Mouse (Mus musculus) hindbrain, embryonic 10.5 days (tissue): Measurements from ENCODE around the gene Akt3. TPM values are rescaled to one million over a fixed set of nuclear protein-coding genes. Genes with fewer than 3 reads are reported as not detected.
A peak's percentile ranks its signal among the peaks of the same experiment; 100 is the strongest.

ENCODE experiments used
- DNase-seq: peaks from one replicate; pipeline ENCODE4 v3.0.0-alpha.2; 2017; ENCODE audit warnings: low spot score
- H3K27ac ChIP-seq: fragments of 300-500 bp; sonication (generic); 2 replicates; pipeline ENCODE4 v1.5.1; 2016; ENCODE audit warnings: mild to moderate bottlenecking, moderate library complexity
- H3K27me3 ChIP-seq: fragments of 300-500 bp; sonication (generic); 2 replicates; pipeline ENCODE4 v1.6.1; 2016; ENCODE audit warnings: mild to moderate bottlenecking; ENCODE audit not compliant: poor library complexity, insufficient read depth, severe bottlenecking
- H3K36me3 ChIP-seq: fragments of 300-500 bp; sonication (generic); 2 replicates; pipeline ENCODE4 v1.6.1; 2016; ENCODE audit warnings: mild to moderate bottlenecking, moderate library complexity
- H3K4me1 ChIP-seq: fragments of 300-500 bp; sonication (generic); replicated peaks from 2 replicates; pipeline ENCODE4 v1.6.1; 2016; ENCODE audit warnings: mild to moderate bottlenecking
- H3K4me3 ChIP-seq: fragments of 300-500 bp; sonication (generic); 2 replicates; pipeline ENCODE4 v1.5.1; 2016; ENCODE audit warnings: mild to moderate bottlenecking, moderate library complexity
- H3K9me3 ChIP-seq: fragments of 300-500 bp; sonication (generic); 2 replicates; pipeline ENCODE4 v1.6.1; 2016; ENCODE audit warnings: mild to moderate bottlenecking, moderate library complexity
- WGBS: fragments of 180-500 bp; shearing (Covaris S2); methylation state at CpG from one replicate; pipeline ENCODE4 v1.1.7; 2016; 5-methylcytosine and 5-hydroxymethylcytosine counted together
- polyA plus RNA-seq: library from polyadenylated mRNA; unstranded; fragments of >200 nt; fragmentation: Nextera tagmentation; extraction: Ambion mirVana; gene quantifications from 2 replicates; pipeline ENCODE4 v1.2.1, GENCODE M21; 2016

The Akt3 gene
- polyA plus RNA-seq, 1 experiment from 2014 or later = 19.3 TPM

GRCm38 (mm10) chr1:176986275-176986674 is 271.7 kb downstream of the Akt3 start:
- no peak for DNase-seq
- WGBS = 62% methylated on average over 6 of the region's 6 CpGs
- H3K36me3 ChIP-seq = no peaks in the 10 kb centered on the region
- H3K4me3 ChIP-seq = no peak overlapping the region
- H3K27me3 ChIP-seq = no peaks in the 10 kb centered on the region
- H3K4me1 ChIP-seq = peaks cover 64% of the 10 kb centered on the region
- peak overlapping the region; percentile 50; the same call in 1 of the 2 replicates for H3K27ac ChIP-seq
- no peaks in the 10 kb centered on the region for H3K9me3 ChIP-seq

- Histone ChIP-seq H3K9me3 (no peaks in the 10 kb centered on the region), H3K4me3 (no peak overlapping the region), H3K36me3 (no peaks in the 10 kb centered on the region), H3K27ac (peak overlapping the region; percentile 71; the same call in 1 of the 2 replicates), H3K4me1 (peaks cover 58% of the 10 kb centered on the region), H3K27me3 (no peaks in the 10 kb centered on the region)
- WGBS = 72% methylated on average over 6 of the region's 6 CpGs
- no peak for DNase-seq
Measured at GRCm38 (mm10) chr1:176985691-176986090, 272.3 kb downstream of the Akt3 start.

GRCm38 (mm10) chr1:176982671-176983070 is 275.3 kb downstream of the Akt3 start:
- no peaks in the 10 kb centered on the region for H3K9me3 ChIP-seq
- no peaks in the 10 kb centered on the region for H3K27me3 ChIP-seq
- H3K4me3 ChIP-seq = no peak overlapping the region
- H3K27ac ChIP-seq = no peak overlapping the region
- no peaks in the 10 kb centered on the region for H3K36me3 ChIP-seq
- 95% methylated on average over 8 of the region's 8 CpGs for WGBS
- DNase-seq = no peak
- H3K4me1 ChIP-seq = peaks cover 38% of the 10 kb centered on the region

- DNase-seq = no peak
- Histone ChIP-seq H3K36me3 (no peaks in the 10 kb centered on the region), H3K9me3 (no peaks in the 10 kb centered on the region), H3K27ac (no peak overlapping the region), H3K27me3 (no peaks in the 10 kb centered on the region), H3K4me1 (peaks cover 26% of the 10 kb centered on the region), H3K4me3 (no peak overlapping the region)
- WGBS = 94% methylated on average over 2 of the region's 2 CpGs
Measured at GRCm38 (mm10) chr1:176981511-176981910, 276.5 kb downstream of the Akt3 start.

- WGBS = 88% methylated on average over 10 of the region's 10 CpGs
- Histone ChIP-seq H3K4me3 (no peak overlapping the region), H3K27me3 (no peaks in the 10 kb centered on the region), H3K4me1 (peaks cover 20% of the 10 kb centered on the region), H3K36me3 (no peaks in the 10 kb centered on the region), H3K27ac (no peak overlapping the region), H3K9me3 (no peaks in the 10 kb centered on the region)
- DNase-seq = no peak
Measured at GRCm38 (mm10) chr1:176980801-176981400, 277.1 kb downstream of the Akt3 start.

GRCm38 (mm10) chr1:176980140-176980539 is 277.9 kb downstream of the Akt3 start:
- 89% methylated on average over 5 of the region's 5 CpGs for WGBS

GRCm38 (mm10) chr1:176979235-176979634 is 278.8 kb downstream of the Akt3 start:
- H3K4me1 ChIP-seq = peaks cover 9% of the 10 kb centered on the region; the same call in 1 of the 2 replicates
- H3K27me3 ChIP-seq = no peaks in the 10 kb centered on the region
- no peaks in the 10 kb centered on the region for H3K9me3 ChIP-seq
- no peak overlapping the region; the same call in 1 of the 2 replicates for H3K27ac ChIP-seq
- no peak for DNase-seq
- H3K4me3 ChIP-seq = no peak overlapping the region
- no peaks in the 10 kb centered on the region for H3K36me3 ChIP-seq

More at GRCm38 (mm10) chr1:176980140-176980539, 277.9 kb downstream of the Akt3 start:
- no peaks in the 10 kb centered on the region for H3K9me3 ChIP-seq
- H3K4me3 ChIP-seq = no peak overlapping the region
- DNase-seq = no peak
- no peak overlapping the region for H3K27ac ChIP-seq
- peaks cover 12% of the 10 kb centered on the region for H3K4me1 ChIP-seq
- no peaks in the 10 kb centered on the region for H3K27me3 ChIP-seq
- no peaks in the 10 kb centered on the region for H3K36me3 ChIP-seq

- WGBS = 86% methylated on average over 6 of the region's 6 CpGs
Measured at GRCm38 (mm10) chr1:176973356-176974088, 284.5 kb downstream of the Akt3 start.

GRCm38 (mm10) chr1:176971479-176971797 is 286.6 kb downstream of the Akt3 start:
- Histone ChIP-seq H3K4me3 (no peak overlapping the region), H3K9me3 (no peaks in the 10 kb centered on the region), H3K27ac (peak overlapping the region; percentile 60; the same call in 1 of the 2 replicates), H3K4me1 (peaks cover 16% of the 10 kb centered on the region), H3K36me3 (no peaks in the 10 kb centered on the region), H3K27me3 (no peaks in the 10 kb centered on the region)
- no peak for DNase-seq
- WGBS = 94% methylated on average over 4 of the region's 4 CpGs

More at GRCm38 (mm10) chr1:176973356-176974088, 284.5 kb downstream of the Akt3 start:
- Histone ChIP-seq H3K9me3 (no peaks in the 10 kb centered on the region), H3K27me3 (no peaks in the 10 kb centered on the region), H3K4me1 (peaks cover 5% of the 10 kb centered on the region; the same call in 1 of the 2 replicates), H3K36me3 (no peaks in the 10 kb centered on the region), H3K27ac (no peak overlapping the region), H3K4me3 (no peak overlapping the region)
- DNase-seq = no peak

- H3K27ac ChIP-seq = peak overlapping the region; percentile 60; the same call in 1 of the 2 replicates
Measured at GRCm38 (mm10) chr1:176970635-176971478, 287.1 kb downstream of the Akt3 start.

More at GRCm38 (mm10) chr1:176970635-176971478, 287.1 kb downstream of the Akt3 start:
- H3K4me3 ChIP-seq = no peak overlapping the region
- H3K36me3 ChIP-seq = no peaks in the 10 kb centered on the region
- 81% methylated on average over 16 of the region's 16 CpGs for WGBS
- peaks cover 16% of the 10 kb centered on the region for H3K4me1 ChIP-seq
- no peak for DNase-seq
- no peaks in the 10 kb centered on the region for H3K27me3 ChIP-seq
- H3K9me3 ChIP-seq = no peaks in the 10 kb centered on the region
